Mouse (Mus musculus): ENCODE results near the gene Gtf3c5. TPM values are rescaled to one million over a fixed set of nuclear protein-coding genes. Genes with fewer than 3 reads are reported as not detected.

Gtf3c5 gene
- total RNA-seq, 2 experiments from 2014 or later: 7.1 to 7.4 TPM

GRCm38 (mm10) chr2:28610716-28611406 is 27.3 kb upstream of the Gtf3c5 start:
- no peak for DNase-seq
- intact Hi-C loops (cut with DNase I; ENCODE audit: low total_unique reads): no loop called here

GRCm38 (mm10) chr2:28609851-28610250 is 26.3 kb upstream of the Gtf3c5 start:
- no peak for DNase-seq
- intact Hi-C loops (cut with DNase I; ENCODE audit: low total_unique reads): no loop called here

- intact Hi-C loops (cut with DNase I; ENCODE audit: low total_unique reads): no loop called here
These were observed 24.0 kb upstream of the Gtf3c5 start for GRCm38 (mm10) chr2:28607341-28608165.

GRCm38 (mm10) chr2:28606601-28607340 is 23.2 kb upstream of the Gtf3c5 start:
- intact Hi-C loops (cut with DNase I; ENCODE audit: low total_unique reads): no loop called here
- no peak for DNase-seq

More at GRCm38 (mm10) chr2:28607341-28608165, 24.0 kb upstream of the Gtf3c5 start:
- no peak for DNase-seq

GRCm38 (mm10) chr2:28605789-28606541 is 22.4 kb upstream of the Gtf3c5 start:
- intact Hi-C loops (cut with DNase I; ENCODE audit: low total_unique reads): no loop called here
- DNase-seq: no peak

- DNase-seq: no peak
- intact Hi-C loops (cut with DNase I; ENCODE audit: low total_unique reads): no loop called here
These were observed 20.0 kb upstream of the Gtf3c5 start for GRCm38 (mm10) chr2:28603542-28603941.

- no peak for DNase-seq
- intact Hi-C loops (cut with DNase I; ENCODE audit: low total_unique reads): no loop called here
These were observed 18.4 kb upstream of the Gtf3c5 start for GRCm38 (mm10) chr2:28601720-28602590.

- DNase-seq: no peak
- intact Hi-C loops (cut with DNase I; ENCODE audit: low total_unique reads): no loop called here
These were observed 16.0 kb upstream of the Gtf3c5 start for GRCm38 (mm10) chr2:28599569-28599900.

- DNase-seq: no peak
- intact Hi-C loops (cut with DNase I; ENCODE audit: low total_unique reads): no loop called here
These were observed 15.4 kb upstream of the Gtf3c5 start for GRCm38 (mm10) chr2:28598692-28599568.

- no peak for DNase-seq
- intact Hi-C loops (cut with DNase I; ENCODE audit: low total_unique reads): no loop called here
These were observed 14.4 kb upstream of the Gtf3c5 start for GRCm38 (mm10) chr2:28597733-28598547.

- DNase-seq: no peak
- intact Hi-C loops (cut with DNase I; ENCODE audit: low total_unique reads): no loop called here
These were observed 13.4 kb upstream of the Gtf3c5 start for GRCm38 (mm10) chr2:28596998-28597397.

GRCm38 (mm10) chr2:28596021-28596420 is 12.5 kb upstream of the Gtf3c5 start:
- intact Hi-C loops (cut with DNase I; ENCODE audit: low total_unique reads): no loop called here

GRCm38 (mm10) chr2:28592809-28593208 is 9.3 kb upstream of the Gtf3c5 start:
- intact Hi-C loops (cut with DNase I; ENCODE audit: low total_unique reads): no loop called here
- peak; percentile 63 for DNase-seq

More at GRCm38 (mm10) chr2:28596021-28596420, 12.5 kb upstream of the Gtf3c5 start:
- no peak for DNase-seq

GRCm38 (mm10) chr2:28591479-28591878 is 7.9 kb upstream of the Gtf3c5 start:
- intact Hi-C loops (cut with DNase I; ENCODE audit: low total_unique reads): no loop called here
- DNase-seq: no peak

- intact Hi-C loops (cut with DNase I; ENCODE audit: low total_unique reads): loop anchor here (10.0 kb wide), 1 partner anchor 74 kb away; the partner anchor contains the start of gene Ralgds
- DNase-seq: no peak
These were observed 5.0 kb upstream of the Gtf3c5 start for GRCm38 (mm10) chr2:28588574-28588973.

GRCm38 (mm10) chr2:28585730-28586129 is 2.2 kb upstream of the Gtf3c5 start:
- no peak for DNase-seq
- intact Hi-C loops (cut with DNase I; ENCODE audit: low total_unique reads): loop anchor here (10.0 kb wide), 1 partner anchor 71 kb away; the partner anchor contains the start of gene Ralgds
